Mouse (Mus musculus) E14TG2a.4 (cell line): Measurements from ENCODE around the gene Aldh3a1.

Source experiments
- CTCF ChIP-seq: conservative IDR thresholded peaks from 2 replicates; pipeline ENCODE4 v1.5.1; 2014; ENCODE audit warnings: low read length
- NANOG ChIP-seq: IDR thresholded peaks from 2 replicates; pipeline ENCODE4 v1.6.1; 2014; ENCODE audit warnings: borderline replicate concordance, low read length, mixed read lengths
- POU5F1 ChIP-seq: IDR thresholded peaks from 2 replicates; pipeline ENCODE4 v1.6.1; 2014; ENCODE audit warnings: low read length, borderline replicate concordance

DNA sequence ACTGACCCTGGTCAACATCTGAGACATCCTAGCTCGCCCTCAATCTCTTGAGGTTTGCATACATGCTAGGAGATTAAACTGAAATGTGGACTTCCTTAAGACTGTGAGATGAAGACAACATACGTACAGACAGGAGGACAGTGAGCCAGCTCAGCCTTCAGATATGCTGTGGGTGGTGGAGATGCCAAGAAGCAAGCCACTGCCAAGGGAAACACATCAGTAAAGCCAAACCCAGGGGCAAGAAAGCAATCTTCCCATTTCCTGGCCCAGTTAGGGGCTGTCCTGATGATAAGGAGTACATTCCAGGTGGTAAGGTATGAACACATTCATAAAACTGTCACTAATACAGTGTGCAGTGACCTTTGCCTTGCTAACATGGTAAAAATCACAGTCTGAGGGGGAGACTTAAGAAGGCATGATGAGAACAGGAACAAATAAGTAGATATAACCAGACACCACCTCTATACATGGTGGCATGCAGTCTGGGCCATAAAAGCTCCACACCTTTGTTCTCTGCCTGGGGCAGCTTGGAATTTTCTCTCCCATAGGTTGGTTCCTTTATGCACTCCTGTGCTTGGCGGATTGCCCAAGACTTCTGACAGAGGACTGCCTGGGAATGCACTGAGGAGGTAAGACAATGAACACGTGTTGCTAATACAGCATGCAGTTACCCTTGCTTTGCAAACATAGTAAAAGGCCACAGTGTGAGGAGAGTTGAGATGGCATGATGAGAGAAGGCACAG is 7.5 kb upstream of the Aldh3a1 start:
- TF ChIP-seq CTCF: no peak
- TF ChIP-seq NANOG: no peak
- no peak for TF ChIP-seq POU5F1
